Mouse (Mus musculus): ENCODE data around the gene Smok3b.

DNA sequence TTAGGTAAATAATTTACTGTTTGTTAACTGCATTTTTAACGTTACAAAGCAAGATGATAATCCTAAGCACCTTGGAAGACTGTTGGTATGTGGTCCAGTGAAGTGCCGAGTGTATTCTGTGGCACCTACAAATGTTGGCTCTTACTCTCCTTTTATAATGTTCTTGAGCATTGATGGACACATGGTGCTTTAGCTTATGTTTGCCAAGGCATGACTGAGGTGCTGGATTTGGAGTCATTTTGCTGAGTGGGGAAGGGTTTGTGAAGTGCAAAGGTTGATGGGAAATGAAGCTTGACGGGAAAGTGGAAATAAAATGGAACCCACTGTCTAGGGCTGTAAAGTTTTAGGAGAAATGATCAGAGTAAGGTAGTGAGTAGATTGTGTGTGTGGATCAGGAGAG is 67.1 kb downstream of the Smok3b start:
- no peak for TF ChIP-seq CTCF (IDR thresholded peaks at IDR 0.05; ENCODE audit: extremely low read depth, insufficient read depth, insufficient read length, insufficient replicate concordance)
- no peak for TF ChIP-seq POLR2A (IDR thresholded peaks at IDR 0.05; ENCODE audit: low read depth, low read length)
